Mouse (Mus musculus): ENCODE measurements at regions not wholly inside any gene's neighbourhood (a gene's known extent, or its start where the extent isn't known, plus 50 kb on each side); places are given as distances from the start of the nearest gene placed in this dataset.

DNA sequence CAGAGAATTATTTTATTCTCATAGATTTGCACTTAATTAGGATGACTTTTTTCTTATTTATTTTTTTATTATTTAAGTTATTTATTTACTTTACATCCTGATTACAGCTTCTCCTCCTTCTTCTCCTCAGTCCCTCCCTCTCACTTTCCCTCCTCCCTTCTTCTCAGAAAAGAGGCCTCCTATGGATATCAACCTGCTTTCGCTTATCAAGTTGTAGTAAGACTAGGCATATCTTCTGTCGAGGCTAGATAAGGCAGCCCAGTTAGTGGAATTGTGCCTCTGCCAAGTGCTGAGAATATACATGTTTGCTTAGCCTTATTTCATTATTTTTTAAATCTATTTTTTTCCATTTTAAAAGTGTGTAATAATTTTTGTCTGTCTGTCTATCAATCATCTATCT is 274.9 kb upstream of the Ccng1 start:
- TF ChIP-seq CTCF (IDR thresholded peaks at IDR 0.05; ENCODE audit: borderline replicate concordance, extremely low read depth, insufficient read depth, insufficient read length) (no peak), POLR2A (IDR thresholded peaks at IDR 0.05; ENCODE audit: borderline replicate concordance, extremely low read depth, insufficient read depth, insufficient read length, poor library complexity, severe bottlenecking) (no peak)
